Mouse (Mus musculus): ENCODE measurements at regions not wholly inside any gene's neighbourhood (a gene's known extent, or its start where the extent isn't known, plus 50 kb on each side); places are given as distances from the start of the nearest gene placed in this dataset.

DNA sequence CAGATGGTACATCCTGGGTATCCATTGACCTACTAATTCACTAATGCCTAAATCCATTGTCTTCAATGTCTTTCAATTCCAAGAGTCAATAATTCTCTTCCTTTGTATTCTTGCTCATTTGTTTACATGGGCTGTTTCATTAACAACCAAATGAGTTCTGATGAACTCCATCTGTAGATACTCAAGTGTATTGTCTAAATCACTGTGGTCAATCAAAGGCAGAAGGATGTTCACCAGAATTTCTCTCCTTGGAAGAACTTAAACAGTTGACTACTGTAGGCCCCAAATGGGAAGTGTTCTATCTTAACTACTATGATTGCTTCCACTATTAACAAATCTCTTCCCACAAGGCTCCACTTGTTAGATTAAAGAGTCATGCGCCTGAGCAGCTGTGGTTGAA is 236.9 kb upstream of the Marcks start:
- H3K4me3 ChIP-seq (ENCODE audit: control insufficient read depth in 1 of 2, insufficient read depth in 1 of 2, low read depth in 2 of 2, low read length in 2 of 2), result no peak overlapping the region
- no peaks in the 10 kb centered on the region for H3K79me2 ChIP-seq (ENCODE audit: control insufficient read depth, insufficient read depth, low read length, poor library complexity)
- TF ChIP-seq E2F4 (IDR thresholded peaks at IDR 0.05; ENCODE audit: borderline replicate concordance, low read depth, low read length) (no peak), ZMIZ1 (IDR thresholded peaks at IDR 0.05; ENCODE audit: low read depth, low read length) (no peak), UBTF (IDR thresholded peaks at IDR 0.05; ENCODE audit: borderline replicate concordance, insufficient read depth, low read depth, low read length) (no peak), ETS1 (IDR thresholded peaks at IDR 0.05; ENCODE audit: low read depth, low read length) (no peak), ZKSCAN1 (IDR thresholded peaks at IDR 0.05; ENCODE audit: low read depth, low read length) (no peak), NELFE (IDR thresholded peaks at IDR 0.05; ENCODE audit: low read depth, low read length) (no peak), MYC (IDR thresholded peaks at IDR 0.05; ENCODE audit: low read depth, low read length) (no peak), CHD1 (IDR thresholded peaks at IDR 0.05; ENCODE audit: low read depth, low read length) (no peak), USF2 (IDR thresholded peaks at IDR 0.05; ENCODE audit: borderline replicate concordance in 1 of 2, insufficient read depth in 1 of 2, low read depth in 1 of 2, low read length in 2 of 2) (no peak), NRF1 (IDR thresholded peaks at IDR 0.05; ENCODE audit: insufficient read depth, low read depth, low read length, poor library complexity, severe bottlenecking) (no peak), SMC3 (IDR thresholded peaks at IDR 0.05; ENCODE audit: low read depth, low read length) (no peak), ZNF384 (IDR thresholded peaks at IDR 0.05; ENCODE audit: low read depth, low read length) (no peak), MEF2A (IDR thresholded peaks at IDR 0.05; ENCODE audit: extremely low read depth, insufficient replicate concordance, low read depth, low read length, poor library complexity, severe bottlenecking) (no peak), ELF1 (IDR thresholded peaks at IDR 0.05; ENCODE audit: low read depth, low read length) (no peak), GATA1 (IDR thresholded peaks at IDR 0.05; ENCODE audit: low read depth, low read length) (no peak), TCF12 (IDR thresholded peaks at IDR 0.05; ENCODE audit: low read depth, low read length) (no peak), CHD2 (IDR thresholded peaks at IDR 0.05; ENCODE audit: low read length) (no peak), KAT2A (conservative IDR thresholded peaks at IDR 0.05; ENCODE audit: low read depth, low read length) (no peak), TBP (IDR thresholded peaks at IDR 0.05; ENCODE audit: low read depth, low read length) (no peak), CTCF (IDR thresholded peaks at IDR 0.05 in 2 of 3, conservative IDR thresholded peaks at IDR 0.05 in 1 of 3; ENCODE audit: control insufficient read depth in 1 of 3, insufficient read depth in 1 of 3, low read depth in 2 of 3, low read length in 3 of 3, poor library complexity in 1 of 3, severe bottlenecking in 1 of 3) (no peak)
- no peak overlapping the region for H3K9ac ChIP-seq (ENCODE audit: control insufficient read depth, low read depth, low read length, poor library complexity, severe bottlenecking)
- no peaks in the 10 kb centered on the region for H3K27me3 ChIP-seq (ENCODE audit: control insufficient read depth in 1 of 2, insufficient read depth in 2 of 2, low read length in 2 of 2)
- DNase-seq (ENCODE audit: low read depth, low spot score), result no peak
- H3K27ac ChIP-seq (ENCODE audit: control insufficient read depth, low read depth, low read length), result no peak overlapping the region
- no peaks in the 10 kb centered on the region for H3K36me3 ChIP-seq (ENCODE audit: control insufficient read depth in 1 of 2, insufficient read depth in 2 of 2, low read length in 2 of 2)
- no peaks in the 10 kb centered on the region for H3K4me1 ChIP-seq (ENCODE audit: control insufficient read depth in 1 of 2, insufficient read depth in 2 of 2, low read length in 2 of 2)
- no peaks in the 10 kb centered on the region for H3K9me3 ChIP-seq (replicated peaks; ENCODE audit: insufficient read depth, low read length)
